Mouse (Mus musculus) heart, postnatal 25 days (tissue): Measurements from ENCODE around the gene Slx4ip. TPM values are rescaled to one million over a fixed set of nuclear protein-coding genes. Genes with fewer than 3 reads are reported as not detected.

Experiments
- DNase-seq: peaks from one replicate; pipeline ENCODE4 v3.0.0; 2022; ENCODE audit warnings: low spot score
- intact Hi-C: fragments of 180-260 bp; cut with DNase I; formaldehyde crosslinking; loops from one replicate; pipeline ENCODE4 v1.15.1; 2025
- total RNA-seq, 2 experiments: library from RNA; stranded (reverse); gene quantifications; 2 replicates each; pipeline ENCODE4 v1.2.3; 2021

The Slx4ip gene
- total RNA-seq, 2 experiments from 2014 or later, result 1.9 to 2.5 TPM

GRCm38 (mm10) chr2:136936391-136937288 lies 45.6 kb downstream of the Slx4ip start:
- intact Hi-C loops, result no loop called here
- DNase-seq, result no peak

- intact Hi-C loops, result no loop called here
- no peak for DNase-seq
These were observed 47.2 kb downstream of the Slx4ip start for GRCm38 (mm10) chr2:136938249-136938648.

- DNase-seq, result no peak
- intact Hi-C loops, result no loop called here
These were observed 55.3 kb downstream of the Slx4ip start for GRCm38 (mm10) chr2:136946297-136946696.

DNA sequence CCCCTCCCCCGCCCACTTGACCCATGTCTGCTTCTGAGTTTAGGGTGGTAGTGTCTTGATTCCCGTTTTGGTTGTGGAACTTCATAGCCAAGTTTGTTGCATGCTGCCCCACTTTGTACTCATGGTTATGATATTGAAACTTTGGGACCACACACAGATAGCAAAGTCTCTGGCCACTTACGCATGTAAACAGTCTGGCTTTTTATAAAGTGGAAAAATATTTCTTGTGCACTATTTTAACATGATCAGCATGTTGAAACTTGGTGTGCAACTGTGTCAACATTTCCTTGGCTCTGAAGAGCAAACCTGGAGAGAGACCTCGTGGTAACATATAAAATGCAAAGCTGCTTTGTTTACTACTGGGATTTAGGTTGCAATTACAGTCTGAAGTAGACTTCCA lies 56.5 kb downstream of the Slx4ip start:
- no peak for DNase-seq

DNA sequence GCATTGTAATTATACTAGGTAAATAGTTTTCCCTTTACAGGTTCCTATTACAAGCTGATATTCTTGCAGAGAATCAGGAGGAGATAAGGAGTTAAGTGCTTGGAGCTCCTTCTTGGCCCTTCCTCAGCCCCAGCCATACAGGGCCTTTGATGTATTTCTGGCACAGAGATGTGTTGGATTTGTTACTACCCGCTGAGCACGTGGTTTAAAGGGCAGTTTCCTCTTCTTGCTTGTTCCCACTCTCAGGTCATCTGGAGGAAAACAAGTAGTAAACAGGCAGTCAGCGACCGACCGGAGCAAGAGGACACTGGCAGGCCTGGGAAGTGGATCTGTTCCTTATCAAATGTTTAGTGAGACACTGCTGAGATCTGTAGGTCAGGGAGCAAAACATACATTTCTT lies 56.9 kb downstream of the Slx4ip start:
- no peak for DNase-seq
- intact Hi-C loops, result no loop called here

More for the DNA sequence above, 56.5 kb downstream of the Slx4ip start:
- intact Hi-C loops, result no loop called here

DNA sequence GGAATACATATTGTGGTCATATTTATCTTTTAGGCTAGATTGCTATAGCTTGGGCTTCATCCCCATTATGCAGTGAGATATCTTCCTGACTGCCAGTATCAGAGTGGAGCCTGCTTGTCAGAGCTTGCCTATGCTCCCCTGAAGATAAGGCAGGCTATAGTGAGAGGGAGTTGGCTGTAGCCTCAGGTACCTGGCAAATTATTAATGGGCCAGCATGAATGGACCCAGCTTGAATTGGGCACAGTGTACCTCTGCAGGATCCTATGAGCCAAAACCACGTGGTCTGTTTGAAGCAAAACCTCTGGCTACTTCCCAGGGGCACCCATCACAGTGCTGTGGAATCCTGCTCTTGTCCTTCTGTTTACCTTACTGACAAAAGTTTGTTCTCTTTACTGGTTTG lies 61.2 kb downstream of the Slx4ip start:
- no peak for DNase-seq
- intact Hi-C loops, result no loop called here

- intact Hi-C loops, result no loop called here
- DNase-seq, result no peak
These were observed 64.9 kb downstream of the Slx4ip start for GRCm38 (mm10) chr2:136955726-136956571.

- no peak for DNase-seq
- intact Hi-C loops, result no loop called here
These were observed 67.7 kb downstream of the Slx4ip start for GRCm38 (mm10) chr2:136958697-136959096.

- intact Hi-C loops, result no loop called here
- peak; percentile 4 for DNase-seq
These were observed 84.8 kb downstream of the Slx4ip start for GRCm38 (mm10) chr2:136975774-136976173.

DNA sequence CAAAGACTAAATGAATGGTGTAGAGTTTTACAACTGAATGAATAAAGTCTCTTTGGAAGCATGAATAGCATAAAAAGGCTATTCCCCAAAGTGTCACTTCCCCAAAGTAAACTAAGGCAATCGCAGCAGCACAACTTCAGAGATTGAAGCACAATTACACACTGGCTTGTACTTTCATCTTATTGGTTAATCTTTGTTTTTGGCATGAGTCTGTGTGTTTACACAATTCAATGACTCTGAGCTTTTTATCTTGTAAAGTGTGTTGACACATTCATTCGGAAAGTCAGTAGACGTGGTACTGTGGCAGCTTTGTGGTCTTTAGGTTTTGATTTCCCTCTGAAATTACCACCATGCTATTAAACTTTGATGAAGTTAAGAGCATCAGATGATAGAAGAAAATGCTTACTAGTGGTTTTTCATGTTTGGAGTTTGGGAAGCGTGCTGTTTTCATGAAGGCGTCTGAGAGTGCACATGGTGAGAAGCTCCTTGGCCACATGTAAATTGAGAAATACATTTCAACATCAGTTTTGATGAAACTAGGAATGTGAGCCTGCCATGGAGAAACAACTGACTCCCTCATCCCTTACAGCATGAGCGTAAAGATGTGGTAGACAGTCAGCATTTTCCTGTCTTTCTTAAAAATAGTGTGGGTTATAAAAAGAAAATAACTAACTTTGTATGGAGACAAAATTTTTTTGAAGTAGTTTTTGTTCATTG lies 88.2 kb downstream of the Slx4ip start:
- no peak for DNase-seq
- intact Hi-C loops, result no loop called here

DNA sequence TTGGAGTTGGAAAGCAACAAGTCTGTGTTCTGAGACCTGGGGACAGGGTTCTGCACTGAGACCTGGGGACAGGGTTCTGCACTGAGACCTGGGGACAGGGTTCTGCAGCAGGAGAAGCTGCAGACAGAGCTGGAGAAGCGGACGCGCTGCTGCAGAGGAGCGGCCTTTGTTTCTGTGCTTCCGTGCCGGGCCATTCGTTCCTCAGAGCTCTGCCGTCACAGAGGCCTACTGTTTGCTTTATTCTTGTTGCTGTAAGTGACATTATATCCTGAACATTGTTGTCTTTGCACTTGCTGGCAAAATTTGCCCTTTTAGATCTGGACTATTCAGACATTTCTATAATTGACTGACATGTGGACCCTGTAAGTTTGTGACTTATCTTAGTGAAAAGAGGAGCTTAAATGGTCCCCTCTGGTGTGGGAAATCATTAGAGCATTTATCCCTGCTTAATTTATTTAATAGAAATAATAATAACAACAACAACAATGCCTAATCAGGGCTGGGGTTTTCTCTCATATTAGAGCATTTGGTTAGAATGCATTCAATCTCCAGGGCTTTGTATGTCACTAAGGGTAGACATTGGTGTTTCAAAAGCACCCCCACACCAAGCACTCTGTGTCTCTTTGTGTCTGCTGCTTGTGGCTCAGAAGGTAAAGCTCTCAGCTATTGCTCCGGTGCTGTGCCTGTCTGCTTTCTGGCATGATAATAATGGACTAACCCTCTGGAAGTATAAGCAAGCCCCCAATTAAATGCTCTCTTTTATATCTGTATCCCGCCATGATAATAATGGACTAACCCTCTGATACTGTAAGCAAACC lies 90.3 kb downstream of the Slx4ip start:
- no peak for DNase-seq
- intact Hi-C loops, result no loop called here

GRCm38 (mm10) chr2:136983959-136984358 lies 92.9 kb downstream of the Slx4ip start:
- intact Hi-C loops, result no loop called here
- DNase-seq, result no peak

- intact Hi-C loops, result no loop called here
- no peak for DNase-seq
These were observed 95.1 kb downstream of the Slx4ip start for GRCm38 (mm10) chr2:136985998-136986730.

GRCm38 (mm10) chr2:136993116-136993515 lies 102.1 kb downstream of the Slx4ip start:
- no peak for DNase-seq
- intact Hi-C loops, result loop anchor here (10.0 kb wide), 2 partner anchors 422 to 952 kb away; no protein-coding TSS in a partner anchor

GRCm38 (mm10) chr2:136997104-136997503 lies 106.1 kb downstream of the Slx4ip start:
- intact Hi-C loops, result loop anchor here (5.0 to 10.0 kb wide), 3 partner anchors 120 to 948 kb away; partner anchors contain the start of gene Jag1
- no peak for DNase-seq

- intact Hi-C loops, result no loop called here
These were observed 111.0 kb downstream of the Slx4ip start for GRCm38 (mm10) chr2:137002031-137002430.

GRCm38 (mm10) chr2:137006656-137007055 lies 115.6 kb downstream of the Slx4ip start:
- intact Hi-C loops, result no loop called here

More at GRCm38 (mm10) chr2:137002031-137002430, 111.0 kb downstream of the Slx4ip start:
- no peak for DNase-seq

DNA sequence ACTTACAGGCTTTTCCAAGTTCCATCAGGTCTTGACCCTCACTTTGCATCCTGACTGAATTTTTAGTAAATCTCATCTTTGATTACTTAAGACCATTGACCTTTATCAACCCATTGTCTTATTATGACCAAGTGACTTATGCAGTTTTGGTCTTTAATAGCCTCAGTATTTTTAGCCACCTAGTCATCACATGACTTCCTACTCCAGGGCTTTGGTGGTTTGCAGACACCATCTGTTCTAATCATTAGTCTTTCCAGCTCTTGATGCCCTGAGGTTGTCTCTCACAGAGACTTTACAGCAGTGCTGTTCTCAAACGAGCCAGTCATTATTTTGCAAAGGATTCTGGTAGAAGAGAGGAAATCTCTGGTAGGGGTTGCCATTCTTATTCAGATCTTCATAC lies 121.0 kb downstream of the Slx4ip start:
- DNase-seq, result no peak
- intact Hi-C loops, result loop anchor here (5.0 kb wide), 1 partner anchor 105 kb away; the partner anchor contains the start of gene Jag1

More at GRCm38 (mm10) chr2:137006656-137007055, 115.6 kb downstream of the Slx4ip start:
- no peak for DNase-seq
